ENCODE assay signal across 8 mouse cellular contexts in genomic region chr6:89362281-89363106, GRCm38 (mm10). TPM values are rescaled to one million over a fixed set of nuclear protein-coding genes. Genes with fewer than 3 reads are reported as not detected.
DNase-seq lines count a peak whose midpoint lies in the region.

Plxna1 (minus strand) TSS chr6:89362620.

- intact Hi-C loops in heart, postnatal 36 days (cut with DNase I) = loop anchor here (1.0 to 5.0 kb wide), 6 partner anchors 90 to 435 kb away; partner anchors contain the start of gene Chchd6

- DNase-seq in WW6 (ENCODE audit: low read depth, low spot score) = peak; percentile 28
- peak; percentile 63 to 77 for DNase-seq in cerebellum, adult 18-20 months
- DNase-seq in forelimb bud, embryonic 11.5 days (ENCODE audit: low read depth, low spot score) = peak; percentile 66
- peak; percentile 64 to 73 for DNase-seq in heart, postnatal 36 days
- peak; percentile 61 to 71 for DNase-seq in layer of hippocampus, postnatal 10 days (ENCODE audit: low spot score in 2 of 2)
- DNase-seq in lung, postnatal 14 days = peak; percentile 68
- DNase-seq in right cerebral cortex, adult 2 months (ENCODE audit: low spot score in 2 of 2) = peak; percentile 44 to 64
- DNase-seq in natural killer cell, adult 2 months (ENCODE audit: low spot score in 2 of 2) = no peak

RNA-seq across cellular contexts. Expression of gene Plxna1, which starts in this region (rescaled TPM):
- 10 to 100 TPM; 18.9 to 21.9 TPM for total RNA-seq in heart, postnatal 36 days (2021)
- total RNA-seq in layer of hippocampus, postnatal 10 days (2021) = 100 to 1,000 TPM; 159 to 169 TPM

Comparison
In these comparisons a context has a peak if more than half of its experiments do, and no peak if none do; other contexts are left out.
1. RNA of gene Plxna1 (total RNA-seq): 159 to 169 TPM in layer of hippocampus, postnatal 10 days; 18.9 to 21.9 TPM in heart, postnatal 36 days; every median in the first group is over 4 times any median in the second.
2. DNase-seq: peak in WW6 (single experiment), cerebellum, adult 18-20 months (2 of 2), forelimb bud, embryonic 11.5 days (single experiment), heart, postnatal 36 days (2 of 2), layer of hippocampus, postnatal 10 days (2 of 2), lung, postnatal 14 days (single experiment) and right cerebral cortex, adult 2 months (2 of 2); none in natural killer cell, adult 2 months (0 of 2).